Mouse (Mus musculus) kidney, embryonic 16.5 days (tissue): Measurements from ENCODE around the gene Ppig. TPM values are rescaled to one million over a fixed set of nuclear protein-coding genes. Genes with fewer than 3 reads are reported as not detected.

Experiments
- ATAC-seq: fragments of 200-750 bp; cut with Nextera tagmentation; 2 replicates; pipeline ENCODE4 v1.8.0; 2017; ENCODE audit warnings: moderate TSS enrichment; ENCODE audit not compliant: low FRiP score, low TSS enrichment
- H3K27ac ChIP-seq: fragments of 300-500 bp; sonication (generic); 2 replicates; pipeline ENCODE4 v1.5.1; 2014; ENCODE audit warnings: low read length
- H3K27me3 ChIP-seq: fragments of 300-500 bp; sonication (generic); 2 replicates; pipeline ENCODE4 v1.6.1; 2014; ENCODE audit warnings: low read length, control low read depth, mixed read lengths; ENCODE audit not compliant: insufficient read depth
- H3K36me3 ChIP-seq: fragments of 300-500 bp; sonication (generic); 2 replicates; pipeline ENCODE4 v1.6.1; 2014; ENCODE audit warnings: low read length, control low read depth, mixed read lengths; ENCODE audit not compliant: insufficient read depth
- H3K4me1 ChIP-seq: fragments of 300-500 bp; sonication (generic); 2 replicates; pipeline ENCODE4 v1.6.1; 2014; ENCODE audit warnings: low read length, control low read depth, mixed read lengths; ENCODE audit not compliant: insufficient read depth
- H3K4me2 ChIP-seq: fragments of 300-500 bp; sonication (generic); replicated peaks from 2 replicates; pipeline ENCODE4 v1.6.1; 2014; ENCODE audit warnings: low read depth, low read length
- H3K4me3 ChIP-seq: fragments of 300-500 bp; sonication (generic); 2 replicates; pipeline ENCODE4 v1.5.1; 2014; ENCODE audit warnings: mild to moderate bottlenecking, low read length
- H3K9ac ChIP-seq: fragments of 300-500 bp; sonication (generic); replicated peaks from 2 replicates; pipeline ENCODE4 v1.6.1; 2014; ENCODE audit warnings: low read length
- H3K9me3 ChIP-seq: fragments of 300-500 bp; sonication (generic); 2 replicates; pipeline ENCODE4 v1.6.1; 2016; ENCODE audit warnings: low read length, control low read depth
- WGBS: fragments of 180-500 bp; shearing (Covaris S2); extraction: QIAGEN DNeasy Blood & Tissue Kit; methylation state at CpG from one replicate; pipeline ENCODE4 v1.1.7; 2014; 5-methylcytosine and 5-hydroxymethylcytosine counted together
- polyA plus RNA-seq: library from polyadenylated mRNA; unstranded; fragments of >200 nt; fragmentation: Nextera tagmentation; extraction: Ambion mirVana; gene quantifications from 2 replicates; pipeline ENCODE4 v1.2.1, GENCODE M21; 2015

The Ppig gene
- polyA plus RNA-seq, 1 experiment from 2014 or later: 130 TPM

GRCm38 (mm10) chr2:69723519-69723825 lies 1.1 kb downstream of the Ppig start:
- H3K4me3 ChIP-seq: peak overlapping the region; percentile 97
- H3K9me3 ChIP-seq: no peaks in the 10 kb centered on the region
- peak overlapping the region; percentile 94 for H3K27ac ChIP-seq
- no peaks in the 10 kb centered on the region for H3K36me3 ChIP-seq
- no peaks in the 10 kb centered on the region for H3K27me3 ChIP-seq
- H3K4me1 ChIP-seq: peaks cover 10% of the 10 kb centered on the region; the same call in 1 of the 2 replicates
- peak overlapping the region; percentile 73 for H3K4me2 ChIP-seq
- under 1% methylated on average over 13 of the region's 13 CpGs for WGBS
- ATAC-seq: no peak
- peak overlapping the region; percentile 96 for H3K9ac ChIP-seq

GRCm38 (mm10) chr2:69745091-69745490 lies 22.7 kb downstream of the Ppig start:
- 90% methylated on average over 1 of the region's 1 CpGs for WGBS
- peaks cover 4% of the 10 kb centered on the region for H3K9me3 ChIP-seq

GRCm38 (mm10) chr2:69760980-69761379 lies 38.6 kb downstream of the Ppig start:
- 89% methylated on average over 5 of the region's 5 CpGs for WGBS
- Histone ChIP-seq H3K36me3 (no peaks in the 10 kb centered on the region), H3K4me3 (no peak overlapping the region), H3K27ac (no peak overlapping the region), H3K9ac (no peak overlapping the region), H3K27me3 (no peaks in the 10 kb centered on the region), H3K4me1 (no peaks in the 10 kb centered on the region), H3K9me3 (no peaks in the 10 kb centered on the region), H3K4me2 (no peak overlapping the region)
- no peak for ATAC-seq

More at GRCm38 (mm10) chr2:69745091-69745490, 22.7 kb downstream of the Ppig start:
- H3K4me2 ChIP-seq: no peak overlapping the region
- H3K9ac ChIP-seq: no peak overlapping the region
- no peaks in the 10 kb centered on the region for H3K4me1 ChIP-seq
- peaks cover 54% of the 10 kb centered on the region for H3K36me3 ChIP-seq
- H3K27me3 ChIP-seq: no peaks in the 10 kb centered on the region
- no peak for ATAC-seq
- H3K4me3 ChIP-seq: no peak overlapping the region
- no peak overlapping the region for H3K27ac ChIP-seq

GRCm38 (mm10) chr2:69763340-69763739 lies 41.0 kb downstream of the Ppig start:
- no peak for ATAC-seq
- Histone ChIP-seq H3K4me3 (no peak overlapping the region), H3K36me3 (no peaks in the 10 kb centered on the region), H3K27me3 (no peaks in the 10 kb centered on the region), H3K9me3 (no peaks in the 10 kb centered on the region), H3K9ac (no peak overlapping the region), H3K4me1 (no peaks in the 10 kb centered on the region), H3K4me2 (no peak overlapping the region), H3K27ac (no peak overlapping the region)
- WGBS: 84% methylated on average over 4 of the region's 4 CpGs

GRCm38 (mm10) chr2:69764716-69765115 lies 42.4 kb downstream of the Ppig start:
- 86% methylated on average over 1 of the region's 1 CpGs for WGBS
- H3K27me3 ChIP-seq: no peaks in the 10 kb centered on the region
- H3K4me2 ChIP-seq: no peak overlapping the region
- ATAC-seq: no peak
- no peaks in the 10 kb centered on the region for H3K9me3 ChIP-seq
- H3K4me1 ChIP-seq: no peaks in the 10 kb centered on the region
- no peak overlapping the region for H3K9ac ChIP-seq
- H3K4me3 ChIP-seq: no peak overlapping the region
- no peaks in the 10 kb centered on the region for H3K36me3 ChIP-seq
- H3K27ac ChIP-seq: no peak overlapping the region

GRCm38 (mm10) chr2:69773331-69773730 lies 51.0 kb downstream of the Ppig start:
- H3K4me1 ChIP-seq: no peaks in the 10 kb centered on the region
- no peaks in the 10 kb centered on the region for H3K9me3 ChIP-seq
- WGBS: 95% methylated on average over 3 of the region's 3 CpGs
- H3K4me2 ChIP-seq: no peak overlapping the region
- ATAC-seq: no peak
- H3K4me3 ChIP-seq: no peak overlapping the region
- no peak overlapping the region for H3K27ac ChIP-seq
- no peaks in the 10 kb centered on the region for H3K27me3 ChIP-seq
- H3K9ac ChIP-seq: no peak overlapping the region
- H3K36me3 ChIP-seq: peaks cover 8% of the 10 kb centered on the region; the same call in 1 of the 2 replicates

- Histone ChIP-seq H3K27ac (no peak overlapping the region), H3K36me3 (peaks cover 11% of the 10 kb centered on the region; the same call in 1 of the 2 replicates), H3K27me3 (no peaks in the 10 kb centered on the region), H3K4me1 (no peaks in the 10 kb centered on the region), H3K4me3 (no peak overlapping the region), H3K9me3 (no peaks in the 10 kb centered on the region), H3K9ac (no peak overlapping the region), H3K4me2 (no peak overlapping the region)
- 72% methylated on average over 7 of the region's 7 CpGs for WGBS
- ATAC-seq: no peak
These were observed 55.9 kb downstream of the Ppig start for GRCm38 (mm10) chr2:69777985-69778835.

- Histone ChIP-seq H3K27me3 (no peaks in the 10 kb centered on the region), H3K9me3 (no peaks in the 10 kb centered on the region), H3K4me1 (no peaks in the 10 kb centered on the region), H3K36me3 (peaks cover 11% of the 10 kb centered on the region; the same call in 1 of the 2 replicates), H3K4me3 (no peak overlapping the region), H3K27ac (no peak overlapping the region), H3K9ac (no peak overlapping the region), H3K4me2 (no peak overlapping the region)
- no peak for ATAC-seq
- 46% methylated on average over 5 of the region's 5 CpGs for WGBS
These were observed 56.5 kb downstream of the Ppig start for GRCm38 (mm10) chr2:69778836-69779177.

- ATAC-seq: peak; percentile 40; the same call in 1 of the 2 replicates
- peak overlapping the region; percentile 87 for H3K4me3 ChIP-seq
- peak overlapping the region; percentile 36 for H3K27ac ChIP-seq
- peaks cover 15% of the 10 kb centered on the region for H3K36me3 ChIP-seq
- H3K9ac ChIP-seq: peak overlapping the region; percentile 86
- H3K9me3 ChIP-seq: no peaks in the 10 kb centered on the region
- H3K27me3 ChIP-seq: no peaks in the 10 kb centered on the region
- H3K4me1 ChIP-seq: peaks cover 10% of the 10 kb centered on the region
- peak overlapping the region; percentile 90 for H3K4me2 ChIP-seq
- WGBS: 18% methylated on average over 9 of the region's 9 CpGs
These were observed 66.6 kb downstream of the Ppig start for GRCm38 (mm10) chr2:69788974-69789373.

GRCm38 (mm10) chr2:69789429-69790069 lies 67.2 kb downstream of the Ppig start, which contains the start of the genes Ccdc173 and Phospho2:
Gene Ccdc173 (minus strand): TSS chr2:69789575.
Gene Phospho2 (plus strand): TSS chr2:69789623.
- under 1% methylated on average over 48 of the region's 48 CpGs for WGBS
- Histone ChIP-seq H3K4me1 (peaks cover 10% of the 10 kb centered on the region), H3K4me3 (peak within 1 kb of the TSS; percentile 87), H3K27ac (peak within 1 kb of the TSS; percentile 88), H3K4me2 (peak within 1 kb of the TSS; percentile 90), H3K9me3 (no peaks in the 10 kb centered on the region), H3K9ac (peak within 1 kb of the TSS; percentile 86), H3K27me3 (no peaks in the 10 kb centered on the region), H3K36me3 (peaks cover 18% of the 10 kb centered on the region)
- peak; percentile 97 for ATAC-seq
